Mouse (Mus musculus): ENCODE measurements at regions not wholly inside any gene's neighbourhood (a gene's known extent, or its start where the extent isn't known, plus 50 kb on each side); places are given as distances from the start of the nearest gene placed in this dataset.

GRCm38 (mm10) chr9:33915349-33916056, 570.2 kb upstream of the Kirrel3 start:
- DNase-seq (ENCODE audit: low spot score): no peak

GRCm38 (mm10) chr9:33930286-33930685, 555.4 kb upstream of the Kirrel3 start:
- DNase-seq (ENCODE audit: low spot score): peak; percentile 26

DNA sequence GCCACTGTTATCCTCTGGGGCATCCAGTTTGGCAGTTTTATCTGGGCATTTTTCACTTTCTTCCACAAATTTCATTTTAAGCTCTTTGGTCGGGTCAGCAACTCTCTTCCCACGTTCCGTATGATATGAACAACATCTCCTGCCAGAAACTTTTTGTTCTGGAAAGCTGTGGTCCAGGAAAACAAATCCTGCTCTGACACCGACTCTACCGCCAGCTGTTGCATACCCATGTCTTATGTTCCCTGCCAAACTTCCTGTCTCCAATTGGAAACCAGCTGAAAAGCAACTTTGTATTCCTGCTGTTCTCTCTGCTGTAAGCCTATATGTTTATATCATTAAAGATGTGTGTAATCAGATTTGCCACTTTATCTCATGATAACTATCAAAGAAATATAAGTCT, 551.6 kb upstream of the Kirrel3 start:
- DNase-seq (ENCODE audit: low spot score): peak; percentile 59

DNA sequence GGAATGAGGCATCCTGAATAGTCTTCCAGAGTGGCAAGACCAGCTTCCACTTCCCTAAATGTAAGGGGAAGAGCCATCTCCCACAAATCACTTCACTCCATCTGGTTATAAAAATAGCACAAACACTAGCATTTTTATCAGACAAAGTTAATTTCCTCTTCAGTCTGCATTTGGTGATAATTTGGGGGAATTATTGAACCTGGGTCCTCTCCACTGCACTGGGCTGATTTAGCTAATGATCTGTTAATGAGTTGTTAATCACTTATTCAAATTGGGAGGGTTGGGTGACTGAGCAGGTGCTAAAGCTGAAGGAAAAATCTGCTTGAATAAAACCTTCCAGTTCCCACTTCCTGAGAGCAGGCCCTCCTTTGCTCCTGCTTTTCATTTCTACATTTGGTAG, 531.4 kb upstream of the Kirrel3 start:
- no peak for DNase-seq (ENCODE audit: low spot score)

Measured in heart, adult 8-10 months (tissue).